Mouse (Mus musculus): Measurements from ENCODE around the gene Ppan. TPM values are rescaled to one million over a fixed set of nuclear protein-coding genes. Genes with fewer than 3 reads are reported as not detected.

Gene Ppan
- 0.17 TPM for polyA plus RNA-seq (2014; fragmentation: Illumina TruSeq; extraction: RNeasy Lipid Tissue Mini Kit (QIAGEN cat#74804); ENCODE audit: low read depth, low replicate concordance)

GRCm38 (mm10) chr9:20887704-20888385, at the start of gene Ppan:
TSS of gene Ppan (plus strand) at chr9:20888175.

DNA sequence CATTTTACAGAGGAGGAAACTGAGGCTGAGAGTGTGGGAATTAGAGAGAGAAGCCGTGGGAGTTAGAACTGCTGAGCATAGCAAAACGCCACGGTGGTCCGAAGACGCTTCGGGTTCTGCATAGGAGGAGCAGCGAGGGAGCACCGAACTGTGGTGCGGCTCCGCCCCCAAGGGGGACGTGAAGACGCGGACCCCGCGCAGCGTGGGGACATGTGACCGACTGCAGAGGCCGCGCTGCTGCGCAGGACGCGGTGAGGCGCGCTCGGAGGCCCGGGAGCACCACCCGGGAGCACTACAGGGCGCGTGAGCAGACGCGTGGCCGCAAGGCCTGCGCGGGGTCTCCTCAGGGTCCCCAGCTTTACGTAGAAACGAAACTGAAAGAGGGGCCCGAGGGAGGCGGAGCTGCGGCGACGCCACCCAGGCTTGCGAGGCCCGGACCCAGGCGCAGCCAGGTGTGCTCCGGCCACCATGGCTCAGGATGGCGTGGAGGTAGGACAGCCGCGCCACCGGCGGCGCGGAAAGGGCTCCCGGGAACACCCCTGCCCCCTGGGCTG, 19.4 kb upstream of the Ppan start, which contains the start of gene A230050P20Rik:
Gene A230050P20Rik (plus strand): TSS at position 195 of the 554 bp plus-strand sequence.

DNA sequence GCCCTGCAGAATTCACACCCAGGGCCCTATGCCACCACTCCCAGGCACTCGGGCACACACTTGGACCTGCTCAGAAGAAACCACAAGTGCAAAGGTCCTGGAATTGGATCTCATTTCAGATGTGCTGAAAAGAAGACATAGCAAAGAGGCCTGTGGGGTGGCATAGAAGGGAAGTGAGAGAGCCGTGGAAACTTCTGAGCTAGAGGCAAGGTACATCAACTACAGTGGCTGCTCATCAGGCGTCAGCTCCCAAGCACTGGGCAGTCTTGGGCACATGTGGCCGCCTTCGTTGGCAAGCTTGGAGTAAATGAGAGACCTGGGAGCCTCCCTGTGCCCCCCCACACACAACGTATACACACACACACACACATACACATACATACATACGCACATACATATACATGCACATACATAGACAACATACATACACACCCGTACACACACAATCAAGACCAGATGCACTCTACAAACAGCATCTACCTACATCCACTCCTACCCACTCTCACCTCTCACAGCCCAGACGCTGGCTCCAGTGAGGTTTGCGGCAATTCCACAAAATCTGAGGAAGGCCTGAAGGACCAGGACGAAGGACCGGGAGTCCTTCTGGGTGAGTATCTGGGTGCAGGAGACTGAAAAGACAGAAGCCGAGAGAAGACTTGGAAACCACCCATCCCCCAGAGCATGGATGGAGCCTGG, 8.7 kb upstream of the Ppan start, which contains the start of gene Angptl6:
Gene Angptl6 (minus strand): TSS at position 631 of the 696 bp plus-strand sequence.

GRCm38 (mm10) chr9:20898511-20899073, 10.6 kb downstream of the Ppan start, which contains the start of gene Eif3g:
TSS of gene Eif3g (minus strand) at chr9:20898623.

Other genes with a start within 250 kb of the Ppan start
- gene Ubl5, start 245.3 kb upstream of the Ppan start, polyA plus RNA-seq (2014; fragmentation: Illumina TruSeq; extraction: RNeasy Lipid Tissue Mini Kit (QIAGEN cat#74804); ENCODE audit: low read depth, low replicate concordance): 66.1 TPM
- 3.3 TPM for gene Fbxl12, start 243.4 kb upstream of the Ppan start, polyA plus RNA-seq (2014; fragmentation: Illumina TruSeq; extraction: RNeasy Lipid Tissue Mini Kit (QIAGEN cat#74804); ENCODE audit: low read depth, low replicate concordance)
- 1.8 TPM for gene Pin1, start 236.1 kb upstream of the Ppan start, polyA plus RNA-seq (2014; fragmentation: Illumina TruSeq; extraction: RNeasy Lipid Tissue Mini Kit (QIAGEN cat#74804); ENCODE audit: low read depth, low replicate concordance)
- gene Olfm2, start 141.8 kb upstream of the Ppan start, polyA plus RNA-seq (2014; fragmentation: Illumina TruSeq; extraction: RNeasy Lipid Tissue Mini Kit (QIAGEN cat#74804); ENCODE audit: low read depth, low replicate concordance): 0.41 TPM
- 8.7 TPM for gene Col5a3, start 73.1 kb upstream of the Ppan start, polyA plus RNA-seq (2014; fragmentation: Illumina TruSeq; extraction: RNeasy Lipid Tissue Mini Kit (QIAGEN cat#74804); ENCODE audit: low read depth, low replicate concordance)
- gene Rdh8, start 69.7 kb upstream of the Ppan start, polyA plus RNA-seq (2014; fragmentation: Illumina TruSeq; extraction: RNeasy Lipid Tissue Mini Kit (QIAGEN cat#74804); ENCODE audit: low read depth, low replicate concordance): not detected
- 4.7 TPM for gene A230050P20Rik, start 19.5 kb upstream of the Ppan start, polyA plus RNA-seq (2014; fragmentation: Illumina TruSeq; extraction: RNeasy Lipid Tissue Mini Kit (QIAGEN cat#74804); ENCODE audit: low read depth, low replicate concordance)
- gene Angptl6, start 8.4 kb upstream of the Ppan start, polyA plus RNA-seq (2014; fragmentation: Illumina TruSeq; extraction: RNeasy Lipid Tissue Mini Kit (QIAGEN cat#74804); ENCODE audit: low read depth, low replicate concordance): not detected
- gene Eif3g, start 10.4 kb downstream of the Ppan start, polyA plus RNA-seq (2014; fragmentation: Illumina TruSeq; extraction: RNeasy Lipid Tissue Mini Kit (QIAGEN cat#74804); ENCODE audit: low read depth, low replicate concordance): 26.8 TPM
- gene Dnmt1, start 71.7 kb downstream of the Ppan start, polyA plus RNA-seq (2014; fragmentation: Illumina TruSeq; extraction: RNeasy Lipid Tissue Mini Kit (QIAGEN cat#74804); ENCODE audit: low read depth, low replicate concordance): 12.0 TPM
- gene S1pr2, start 88.6 kb downstream of the Ppan start, polyA plus RNA-seq (2014; fragmentation: Illumina TruSeq; extraction: RNeasy Lipid Tissue Mini Kit (QIAGEN cat#74804); ENCODE audit: low read depth, low replicate concordance): 3.0 TPM
- gene Mrpl4, start 114.6 kb downstream of the Ppan start, polyA plus RNA-seq (2014; fragmentation: Illumina TruSeq; extraction: RNeasy Lipid Tissue Mini Kit (QIAGEN cat#74804); ENCODE audit: low read depth, low replicate concordance): 1.1 TPM
- gene Icam1, start 127.8 kb downstream of the Ppan start, polyA plus RNA-seq (2014; fragmentation: Illumina TruSeq; extraction: RNeasy Lipid Tissue Mini Kit (QIAGEN cat#74804); ENCODE audit: low read depth, low replicate concordance): 3.1 TPM
- gene Icam4, start 141.2 kb downstream of the Ppan start, polyA plus RNA-seq (2014; fragmentation: Illumina TruSeq; extraction: RNeasy Lipid Tissue Mini Kit (QIAGEN cat#74804); ENCODE audit: low read depth, low replicate concordance): not detected
- not detected for gene Icam5, start 143.9 kb downstream of the Ppan start, polyA plus RNA-seq (2014; fragmentation: Illumina TruSeq; extraction: RNeasy Lipid Tissue Mini Kit (QIAGEN cat#74804); ENCODE audit: low read depth, low replicate concordance)
- gene Zglp1, start 178.9 kb downstream of the Ppan start, polyA plus RNA-seq (2014; fragmentation: Illumina TruSeq; extraction: RNeasy Lipid Tissue Mini Kit (QIAGEN cat#74804); ENCODE audit: low read depth, low replicate concordance): not detected
- gene Gm49373, start 184.9 kb downstream of the Ppan start, polyA plus RNA-seq (2014; fragmentation: Illumina TruSeq; extraction: RNeasy Lipid Tissue Mini Kit (QIAGEN cat#74804); ENCODE audit: low read depth, low replicate concordance): not detected
- not detected for gene Fdx1l, start 185.4 kb downstream of the Ppan start, polyA plus RNA-seq (2014; fragmentation: Illumina TruSeq; extraction: RNeasy Lipid Tissue Mini Kit (QIAGEN cat#74804); ENCODE audit: low read depth, low replicate concordance)
- gene Gm38431, start 203.8 kb downstream of the Ppan start, polyA plus RNA-seq (2014; fragmentation: Illumina TruSeq; extraction: RNeasy Lipid Tissue Mini Kit (QIAGEN cat#74804); ENCODE audit: low read depth, low replicate concordance): 2.4 TPM
- 10.4 TPM for gene Raver1, start 203.8 kb downstream of the Ppan start, polyA plus RNA-seq (2014; fragmentation: Illumina TruSeq; extraction: RNeasy Lipid Tissue Mini Kit (QIAGEN cat#74804); ENCODE audit: low read depth, low replicate concordance)
- 1.3 TPM for gene Tyk2, start 243.1 kb downstream of the Ppan start, polyA plus RNA-seq (2014; fragmentation: Illumina TruSeq; extraction: RNeasy Lipid Tissue Mini Kit (QIAGEN cat#74804); ENCODE audit: low read depth, low replicate concordance)

Data from adrenal gland, adult 10 weeks (tissue).